Mouse (Mus musculus) hindbrain, embryonic 10.5 days (tissue): ENCODE measurements at regions not wholly inside any gene's neighbourhood (a gene's known extent, or its start where the extent isn't known, plus 50 kb on each side); places are given as distances from the start of the nearest gene placed in this dataset.

Experiments used
- DNase-seq: peaks from one replicate; pipeline ENCODE4 v3.0.0-alpha.2; 2017; ENCODE audit warnings: low spot score
- H3K27ac ChIP-seq: fragments of 300-500 bp; sonication (generic); 2 replicates; pipeline ENCODE4 v1.5.1; 2016; ENCODE audit warnings: mild to moderate bottlenecking, moderate library complexity
- H3K27me3 ChIP-seq: fragments of 300-500 bp; sonication (generic); 2 replicates; pipeline ENCODE4 v1.6.1; 2016; ENCODE audit warnings: mild to moderate bottlenecking; ENCODE audit not compliant: poor library complexity, insufficient read depth, severe bottlenecking
- H3K36me3 ChIP-seq: fragments of 300-500 bp; sonication (generic); 2 replicates; pipeline ENCODE4 v1.6.1; 2016; ENCODE audit warnings: mild to moderate bottlenecking, moderate library complexity
- H3K4me1 ChIP-seq: fragments of 300-500 bp; sonication (generic); replicated peaks from 2 replicates; pipeline ENCODE4 v1.6.1; 2016; ENCODE audit warnings: mild to moderate bottlenecking
- H3K4me3 ChIP-seq: fragments of 300-500 bp; sonication (generic); 2 replicates; pipeline ENCODE4 v1.5.1; 2016; ENCODE audit warnings: mild to moderate bottlenecking, moderate library complexity
- H3K9me3 ChIP-seq: fragments of 300-500 bp; sonication (generic); 2 replicates; pipeline ENCODE4 v1.6.1; 2016; ENCODE audit warnings: mild to moderate bottlenecking, moderate library complexity
- WGBS: fragments of 180-500 bp; shearing (Covaris S2); methylation state at CpG from one replicate; pipeline ENCODE4 v1.1.7; 2016; 5-methylcytosine and 5-hydroxymethylcytosine counted together

DNA sequence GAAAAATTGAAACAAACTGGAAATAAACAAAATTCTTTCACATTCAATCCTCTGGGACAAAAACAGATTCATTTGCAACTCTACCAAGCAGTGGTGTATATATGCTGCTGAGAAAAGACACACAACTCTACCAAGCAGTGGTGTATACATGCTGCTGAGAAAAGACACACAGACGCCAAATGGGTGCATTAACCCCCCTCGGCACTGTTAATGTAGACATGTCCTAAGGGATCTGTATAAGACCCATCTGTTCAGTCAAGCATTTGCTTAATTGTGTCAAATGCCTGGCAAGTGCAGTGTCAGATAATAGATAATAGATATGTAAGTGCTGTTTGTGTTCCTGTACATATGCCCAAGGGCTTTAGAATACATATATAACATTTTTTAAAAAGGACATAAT, 1035.2 kb upstream of the B3galt2 start:
- 76% methylated on average over 2 of the region's 2 CpGs for WGBS
- Histone ChIP-seq H3K36me3 (no peaks in the 10 kb centered on the region), H3K4me3 (no peak overlapping the region), H3K27ac (no peak overlapping the region), H3K9me3 (no peaks in the 10 kb centered on the region), H3K4me1 (no peaks in the 10 kb centered on the region), H3K27me3 (no peaks in the 10 kb centered on the region)
- no peak for DNase-seq

DNA sequence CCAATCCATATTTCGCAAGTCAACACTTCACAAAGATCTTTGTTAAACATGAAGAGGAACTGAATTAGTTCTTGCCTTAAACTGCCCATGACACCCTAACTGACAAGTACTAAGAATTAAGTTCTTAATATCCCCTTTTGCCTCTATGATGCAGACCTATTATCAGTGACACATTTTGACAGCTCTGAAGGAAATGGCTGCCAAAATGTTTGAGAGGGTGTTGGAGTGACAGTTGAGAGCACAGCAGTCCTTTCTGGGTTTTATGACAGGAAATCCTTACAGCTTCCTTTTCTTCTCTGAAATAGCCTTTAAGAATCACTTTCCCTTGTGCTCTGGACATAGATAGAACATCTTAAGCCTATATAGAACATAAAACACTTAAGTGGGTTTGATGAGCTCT, 1034.4 kb upstream of the B3galt2 start:
- no peaks in the 10 kb centered on the region for H3K4me1 ChIP-seq
- H3K36me3 ChIP-seq, result no peaks in the 10 kb centered on the region
- H3K27ac ChIP-seq, result no peak overlapping the region
- H3K4me3 ChIP-seq, result no peak overlapping the region
- H3K27me3 ChIP-seq, result no peaks in the 10 kb centered on the region
- H3K9me3 ChIP-seq, result no peaks in the 10 kb centered on the region
- WGBS, result 90% methylated on average over 1 of the region's 1 CpGs
- no peak for DNase-seq

DNA sequence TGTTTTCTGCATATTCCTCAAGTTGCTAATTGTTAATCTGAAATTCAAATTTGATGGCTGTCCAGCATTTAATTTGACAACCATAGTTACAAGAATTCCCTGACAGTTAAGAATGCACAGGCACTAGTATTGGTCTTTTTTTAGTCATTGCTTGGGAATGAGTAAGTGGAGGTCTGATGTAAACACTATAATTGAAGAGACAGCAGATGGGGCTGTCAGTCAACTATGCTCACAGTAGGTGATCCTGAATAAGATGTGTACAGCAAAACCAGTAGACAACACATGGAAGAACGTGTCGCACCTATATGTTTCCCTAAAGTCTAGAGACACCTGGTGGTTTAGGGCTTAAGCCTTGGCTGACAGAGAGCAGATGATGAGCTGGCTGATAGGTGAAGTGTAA, 1019.0 kb upstream of the B3galt2 start:
- DNase-seq, result no peak
- Histone ChIP-seq H3K27me3 (no peaks in the 10 kb centered on the region), H3K9me3 (no peaks in the 10 kb centered on the region), H3K4me3 (no peak overlapping the region), H3K36me3 (no peaks in the 10 kb centered on the region), H3K27ac (no peak overlapping the region), H3K4me1 (no peaks in the 10 kb centered on the region)
- 88% methylated on average over 2 of the region's 2 CpGs for WGBS

DNA sequence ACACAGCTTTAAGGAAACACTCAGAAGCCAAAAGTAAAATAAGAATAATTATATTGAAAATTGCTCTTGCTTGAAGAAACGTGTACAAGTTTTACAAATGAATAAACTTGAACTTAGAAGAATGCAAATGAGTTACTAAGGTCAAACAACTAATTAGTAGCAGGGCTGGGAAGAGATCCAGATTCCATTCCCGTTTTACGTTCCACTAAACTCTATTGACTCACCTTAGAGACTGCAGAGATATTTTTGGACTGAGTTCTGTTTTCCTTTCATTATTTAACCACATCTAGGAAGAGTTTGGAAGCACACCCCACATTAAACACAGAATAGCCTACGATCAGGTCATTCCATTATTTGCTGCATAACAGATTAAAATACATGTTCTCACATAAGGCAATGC, 1016.2 kb upstream of the B3galt2 start:
- no peaks in the 10 kb centered on the region for H3K9me3 ChIP-seq
- no peak for DNase-seq
- 76% methylated on average over 4 of the region's 4 CpGs for WGBS
- H3K4me3 ChIP-seq, result no peak overlapping the region
- H3K27ac ChIP-seq, result no peak overlapping the region
- H3K4me1 ChIP-seq, result no peaks in the 10 kb centered on the region
- no peaks in the 10 kb centered on the region for H3K27me3 ChIP-seq
- no peaks in the 10 kb centered on the region for H3K36me3 ChIP-seq

DNA sequence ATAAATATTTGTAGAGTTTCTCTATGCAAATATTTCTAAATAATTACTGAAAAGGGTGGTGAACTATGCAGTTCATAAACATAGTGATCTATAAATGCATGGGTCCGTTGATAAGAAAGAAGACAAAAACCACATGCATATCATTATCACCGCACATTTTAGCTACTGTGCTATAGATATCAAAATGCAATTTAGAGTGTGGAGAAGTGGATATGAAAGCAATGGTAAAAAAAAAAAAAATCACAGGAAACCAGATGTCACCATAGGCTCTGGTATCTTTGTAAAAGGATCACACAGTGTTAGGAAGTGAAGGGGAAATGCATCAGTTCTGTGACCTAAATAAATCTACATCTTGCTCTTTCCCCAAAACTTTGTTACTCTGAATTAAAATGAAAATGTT, 985.2 kb upstream of the B3galt2 start:
- Histone ChIP-seq H3K4me3 (no peak overlapping the region), H3K4me1 (no peaks in the 10 kb centered on the region), H3K36me3 (no peaks in the 10 kb centered on the region), H3K9me3 (no peaks in the 10 kb centered on the region), H3K27ac (no peak overlapping the region), H3K27me3 (no peaks in the 10 kb centered on the region)
- WGBS, result 94% methylated on average over 2 of the region's 2 CpGs
- no peak for DNase-seq

- DNase-seq, result no peak
- Histone ChIP-seq H3K9me3 (no peaks in the 10 kb centered on the region), H3K27ac (no peak overlapping the region), H3K4me3 (no peak overlapping the region), H3K27me3 (no peaks in the 10 kb centered on the region), H3K36me3 (no peaks in the 10 kb centered on the region), H3K4me1 (no peaks in the 10 kb centered on the region)
- WGBS, result 86% methylated on average over 4 of the region's 4 CpGs
Measured at GRCm38 (mm10) chr1:142665262-142665661, 975.2 kb upstream of the B3galt2 start.

- DNase-seq, result no peak
- WGBS, result 68% methylated on average over 3 of the region's 3 CpGs
Measured at GRCm38 (mm10) chr1:142679917-142680316, 960.5 kb upstream of the B3galt2 start.

GRCm38 (mm10) chr1:142688828-142689227, 951.6 kb upstream of the B3galt2 start:
- Histone ChIP-seq H3K36me3 (no peaks in the 10 kb centered on the region), H3K4me3 (no peak overlapping the region), H3K27me3 (no peaks in the 10 kb centered on the region), H3K9me3 (no peaks in the 10 kb centered on the region), H3K27ac (no peak overlapping the region), H3K4me1 (no peaks in the 10 kb centered on the region)
- DNase-seq, result no peak

More at GRCm38 (mm10) chr1:142679917-142680316, 960.5 kb upstream of the B3galt2 start:
- Histone ChIP-seq H3K27ac (no peak overlapping the region), H3K4me3 (no peak overlapping the region), H3K4me1 (no peaks in the 10 kb centered on the region), H3K27me3 (no peaks in the 10 kb centered on the region), H3K9me3 (no peaks in the 10 kb centered on the region), H3K36me3 (no peaks in the 10 kb centered on the region)

DNA sequence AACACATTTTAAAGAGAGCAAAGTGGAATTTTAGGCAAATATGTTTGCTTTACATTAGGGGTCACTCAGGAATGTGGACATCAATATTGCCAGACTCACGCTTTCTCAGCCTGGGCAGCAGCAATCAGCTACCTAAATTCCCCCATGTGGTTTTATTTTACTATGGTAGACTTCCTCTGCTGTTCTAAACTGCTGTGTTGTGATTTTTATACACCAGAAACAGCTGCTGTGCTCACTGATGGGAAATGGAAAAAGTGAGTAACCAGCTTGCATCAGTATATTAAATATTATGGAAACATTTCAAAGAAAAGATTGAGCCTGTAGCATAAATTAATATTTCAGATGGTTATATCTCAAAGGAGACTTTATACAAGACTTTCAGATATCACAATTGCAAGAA, 945.3 kb upstream of the B3galt2 start:
- H3K27me3 ChIP-seq, result no peaks in the 10 kb centered on the region
- no peak for DNase-seq
- WGBS, result 71% methylated on average over 1 of the region's 1 CpGs
- no peaks in the 10 kb centered on the region for H3K4me1 ChIP-seq
- no peak overlapping the region for H3K27ac ChIP-seq
- H3K9me3 ChIP-seq, result no peaks in the 10 kb centered on the region
- H3K4me3 ChIP-seq, result no peak overlapping the region
- H3K36me3 ChIP-seq, result no peaks in the 10 kb centered on the region

DNA sequence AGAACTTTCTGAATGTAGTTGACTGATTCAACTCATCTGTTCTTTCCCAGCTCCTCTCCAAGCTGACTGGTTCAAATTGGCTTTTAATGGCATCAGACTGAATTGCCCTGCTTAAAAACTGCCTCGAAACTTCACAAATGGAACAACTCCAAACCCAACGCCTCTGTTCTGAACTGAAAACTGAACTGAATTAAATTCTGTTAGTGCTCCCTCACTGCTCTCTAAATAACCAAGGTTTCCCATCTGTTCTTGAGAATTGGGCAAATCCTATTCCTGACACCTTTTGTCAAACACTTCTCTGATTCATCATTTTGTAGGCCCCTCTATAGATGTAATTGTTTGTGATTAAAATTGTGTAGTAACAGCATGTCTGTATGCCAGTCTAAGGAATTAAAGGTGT, 932.2 kb upstream of the B3galt2 start:
- no peaks in the 10 kb centered on the region for H3K9me3 ChIP-seq
- H3K27ac ChIP-seq, result no peak overlapping the region
- H3K36me3 ChIP-seq, result no peaks in the 10 kb centered on the region
- no peak for DNase-seq
- no peak overlapping the region for H3K4me3 ChIP-seq
- H3K4me1 ChIP-seq, result no peaks in the 10 kb centered on the region
- H3K27me3 ChIP-seq, result no peaks in the 10 kb centered on the region
- WGBS, result 86% methylated on average over 2 of the region's 2 CpGs

DNA sequence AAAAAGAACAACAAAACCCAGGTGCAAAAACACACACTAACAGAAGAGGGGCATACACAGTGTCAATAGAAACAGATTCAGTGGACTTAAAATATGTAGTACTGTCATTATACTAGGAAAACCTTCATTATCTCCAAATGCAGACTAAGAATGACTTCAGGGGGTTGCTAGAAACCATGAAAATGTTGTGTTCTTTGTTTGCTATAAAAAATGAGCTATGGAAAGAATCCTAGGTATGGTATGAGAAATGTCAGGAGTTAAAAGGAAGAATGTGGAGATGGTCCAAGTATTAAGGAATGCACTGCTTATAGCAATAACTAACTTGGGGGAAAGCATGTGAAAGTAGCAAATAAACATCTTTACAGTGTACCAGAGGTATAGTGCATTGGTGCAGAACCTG, 910.2 kb upstream of the B3galt2 start:
- Histone ChIP-seq H3K27ac (no peak overlapping the region), H3K9me3 (no peaks in the 10 kb centered on the region), H3K27me3 (no peaks in the 10 kb centered on the region), H3K4me3 (no peak overlapping the region), H3K36me3 (no peaks in the 10 kb centered on the region), H3K4me1 (no peaks in the 10 kb centered on the region)
- no peak for DNase-seq

- no peaks in the 10 kb centered on the region for H3K36me3 ChIP-seq
- no peak overlapping the region for H3K27ac ChIP-seq
- H3K4me1 ChIP-seq, result no peaks in the 10 kb centered on the region
- no peaks in the 10 kb centered on the region for H3K9me3 ChIP-seq
- no peak for DNase-seq
- H3K4me3 ChIP-seq, result no peak overlapping the region
- H3K27me3 ChIP-seq, result no peaks in the 10 kb centered on the region
Measured at GRCm38 (mm10) chr1:142734108-142734507, 906.4 kb upstream of the B3galt2 start.

GRCm38 (mm10) chr1:142738376-142738775, 902.1 kb upstream of the B3galt2 start:
- no peak for DNase-seq
- 91% methylated on average over 2 of the region's 2 CpGs for WGBS
- Histone ChIP-seq H3K27me3 (no peaks in the 10 kb centered on the region), H3K36me3 (no peaks in the 10 kb centered on the region), H3K4me1 (no peaks in the 10 kb centered on the region), H3K4me3 (no peak overlapping the region), H3K9me3 (no peaks in the 10 kb centered on the region), H3K27ac (no peak overlapping the region)

DNA sequence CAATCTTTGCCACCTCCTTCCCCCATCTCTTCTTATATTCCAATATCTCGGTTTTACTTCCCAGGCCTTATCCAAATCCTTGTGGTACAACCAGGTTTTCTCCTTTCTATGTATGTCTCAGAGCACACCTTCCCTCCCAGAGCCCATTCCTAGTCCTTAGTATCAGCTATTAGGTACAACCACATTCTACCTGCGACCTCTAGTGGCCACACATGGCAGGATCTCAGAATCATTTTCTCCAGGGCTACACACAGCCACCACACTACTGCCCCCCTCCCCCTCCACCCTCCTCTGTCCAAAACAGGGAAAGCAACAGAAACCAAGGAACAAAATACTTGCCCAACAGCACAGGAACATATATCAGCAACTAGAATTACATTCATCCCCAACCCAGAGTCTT, 898.2 kb upstream of the B3galt2 start:
- Histone ChIP-seq H3K9me3 (no peaks in the 10 kb centered on the region), H3K27ac (no peak overlapping the region), H3K4me3 (no peak overlapping the region), H3K36me3 (no peaks in the 10 kb centered on the region), H3K4me1 (no peaks in the 10 kb centered on the region), H3K27me3 (no peaks in the 10 kb centered on the region)
- 12% methylated on average over 2 of the region's 2 CpGs for WGBS
- DNase-seq, result peak; percentile 57
